Mouse (Mus musculus) cerebellum, postnatal 10 days (tissue): ENCODE data around the gene Capn10.

Experiments
- DNase-seq, 2 experiments: peaks; one replicate each; pipeline ENCODE4 v3.0.0; 2021; ENCODE audit warnings: mixed read lengths in 2 of 2

Gene Capn10

GRCm38 (mm10) chr1:92979073-92979602, 45.0 kb downstream of the Capn10 start:
- no peak for DNase-seq

GRCm38 (mm10) chr1:92981056-92981845, 47.1 kb downstream of the Capn10 start:
- no peak for DNase-seq

GRCm38 (mm10) chr1:92982931-92983605, 48.9 kb downstream of the Capn10 start:
- peak; percentile 39 to 42 for DNase-seq

- DNase-seq: no peak
Observed at GRCm38 (mm10) chr1:92984999-92985398, 50.8 kb downstream of the Capn10 start.

GRCm38 (mm10) chr1:92988894-92989293, 54.7 kb downstream of the Capn10 start:
- DNase-seq: no peak

- DNase-seq: no peak
Observed at GRCm38 (mm10) chr1:92989891-92990290, 55.7 kb downstream of the Capn10 start.

GRCm38 (mm10) chr1:92992214-92992855, 58.2 kb downstream of the Capn10 start:
- no peak for DNase-seq

- no peak for DNase-seq
Observed at GRCm38 (mm10) chr1:92992880-92993279, 58.7 kb downstream of the Capn10 start.
